Mouse (Mus musculus) brain, embryonic 14.5 days (tissue): ENCODE results near the gene Clec16a.

ENCODE experiments used
- CTCF ChIP-seq: fragments of 200-500 bp; IDR thresholded peaks from 2 replicates; pipeline ENCODE4 v1.5.1; 2012; ENCODE audit warnings: inconsistent platforms, mild to moderate bottlenecking, moderate library complexity, borderline replicate concordance; ENCODE audit not compliant: insufficient read depth, insufficient read length; ENCODE audit errors: extremely low read depth
- POLR2A ChIP-seq: fragments of 200-500 bp; IDR thresholded peaks from 2 replicates; pipeline ENCODE4 v1.6.1; 2012; ENCODE audit warnings: mild to moderate bottlenecking, inconsistent platforms, borderline replicate concordance; ENCODE audit not compliant: poor library complexity, insufficient read depth, insufficient read length, severe bottlenecking; ENCODE audit errors: extremely low read depth

DNA sequence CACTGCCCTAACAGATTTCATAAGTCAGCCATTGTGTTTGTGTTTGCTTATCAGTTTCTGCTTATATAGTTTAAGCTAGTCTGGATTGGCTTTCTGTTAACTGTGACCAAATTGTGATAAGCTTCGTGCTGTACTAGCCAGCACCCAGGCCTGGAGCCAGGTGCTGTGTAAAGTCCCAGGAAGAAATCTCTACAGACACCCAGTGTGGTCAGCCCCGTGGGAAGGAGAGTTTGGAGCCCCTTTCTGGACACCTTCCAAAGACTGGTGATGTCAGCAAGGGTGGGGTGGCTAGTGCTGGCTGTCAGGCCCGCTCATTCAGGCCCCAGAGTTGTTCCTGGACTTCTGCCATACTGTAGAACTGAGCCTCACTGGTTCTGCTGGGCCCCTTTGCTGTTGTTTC lies 83.8 kb downstream of the Clec16a start:
- no peak for TF ChIP-seq POLR2A
- TF ChIP-seq CTCF, result no peak
